Mouse (Mus musculus) lung, adult 2 months (tissue): ENCODE measurements around the gene Prrt1.

ENCODE experiments used
- CTCF ChIP-seq: fragments of 200-500 bp; IDR thresholded peaks from 2 replicates; pipeline ENCODE4 v1.5.1; 2011; ENCODE audit warnings: mild to moderate bottlenecking, low read length, control low read depth; ENCODE audit not compliant: insufficient read depth
- POLR2A ChIP-seq: fragments of 200-500 bp; IDR thresholded peaks from 2 replicates; pipeline ENCODE4 v1.6.1; 2011; ENCODE audit warnings: low read depth, mild to moderate bottlenecking, control low read depth, low read length, borderline replicate concordance; ENCODE audit errors: extremely low read depth

DNA sequence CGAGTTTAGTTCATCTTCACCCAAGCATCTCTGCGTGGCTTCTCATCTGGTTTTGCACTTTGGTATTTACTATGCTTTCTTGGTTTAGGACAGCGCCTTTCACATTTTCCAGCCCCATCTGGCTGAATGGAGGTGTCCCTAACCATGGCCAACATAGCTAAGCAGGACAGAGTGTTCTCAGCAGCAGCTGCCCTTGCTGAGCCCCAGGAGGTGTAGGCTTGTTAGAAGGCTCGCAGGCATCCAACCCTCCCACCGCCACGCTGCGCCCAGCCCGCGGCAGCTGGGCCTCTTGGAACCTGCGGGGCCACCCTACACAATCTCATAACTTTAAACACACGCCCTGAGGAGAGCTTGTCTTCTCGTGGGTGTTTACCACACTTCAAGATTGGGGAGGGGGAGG is 47.3 kb downstream of the Prrt1 start:
- TF ChIP-seq CTCF, result no peak
- TF ChIP-seq POLR2A, result no peak
